Mouse (Mus musculus) subcutaneous adipose tissue, adult 2 months (tissue): Measurements from ENCODE around the gene Gtf2i. TPM values are rescaled to one million over a fixed set of nuclear protein-coding genes. Genes with fewer than 3 reads are reported as not detected.

ENCODE experiments used
- polyA plus RNA-seq: library from polyadenylated mRNA; depleted of rRNA; stranded (reverse); fragments of >200 nt; gene quantifications from 2 replicates; pipeline ENCODE4 v1.2.3, GENCODE M21; 2012; ENCODE audit warnings: low replicate concordance; rRNA removed

Gtf2i gene
- 70.2 and 101 TPM in 2 replicates for polyA plus RNA-seq

GRCm38 (mm10) chr5:134314688-134315622 is at the start of gene Gtf2i:
Gene Gtf2i (minus strand): TSS chr5:134314760.

GRCm38 (mm10) chr5:134229391-134229790 is 85.2 kb downstream of the Gtf2i start, which contains the start of gene Ncf1:
Gene Ncf1 (minus strand): TSS chr5:134229625.

Other genes starting within 250 kb of the Gtf2i start
- 5.9 and 8.8 TPM in 2 replicates for gene Castor2, start 215.0 kb downstream of the Gtf2i start, polyA plus RNA-seq
- 12.0 and 20.4 TPM in 2 replicates for gene Rcc1l, start 138.0 kb downstream of the Gtf2i start, polyA plus RNA-seq
- gene Gtf2ird2, start 130.7 kb downstream of the Gtf2i start, polyA plus RNA-seq = 4.8 and 11.5 TPM in 2 replicates
- gene Ncf1, start 85.1 kb downstream of the Gtf2i start, polyA plus RNA-seq = 12.7 and 25.2 TPM in 2 replicates
- 35.8 and 50.9 TPM in 2 replicates for gene Gtf2ird1, start 142.0 kb upstream of the Gtf2i start, polyA plus RNA-seq
- gene Clip2, start 237.7 kb upstream of the Gtf2i start, polyA plus RNA-seq = 16.7 and 31.3 TPM in 2 replicates
- not detected in 2 replicates for gene Syna, start 245.4 kb upstream of the Gtf2i start, polyA plus RNA-seq